In genomic region chr17:86212204-86212603, GRCm38 (mm10) we compare ENCODE assay signal across 18 mouse cellular contexts.
DNase-seq lines count a peak whose midpoint lies in the region; ATAC-seq lines count a peak whose summit lies in the region.
"Had no signal": no experiment of that assay in that cellular context is flagged by ENCODE, and none has a peak within 500 bp of the region (broad histone marks: within the 10 kb centered on the region; RNA-seq: fewer than 3 reads in every experiment).

No protein-coding gene starts in this region.

- peak; percentile 62 for DNase-seq in cerebellum, adult 11-12 months
- DNase-seq in cerebellum, adult 11 months: no peak
- DNase-seq in cerebellum, adult 9-10 months: peak; percentile 75
- peak; percentile 41 to 60 for DNase-seq in cerebellum, postnatal 14 days
- no peak for DNase-seq in liver
- DNase-seq: adrenal gland, adult 8-10 months; adrenal gland, postnatal 25 days; embryo, embryonic 11 days; gastrocnemius, postnatal 14 days; heart, adult 11 months; heart, postnatal 36 days; kidney, adult 11 months; kidney, adult 8-10 months had no signal

- no peak for ATAC-seq in cerebellum, adult (ENCODE audit: insufficient number of reproducible peaks, low FRiP score, low TSS enrichment)
- ATAC-seq: activated CD4-positive, CD25-positive, alpha-beta regulatory T cell, adult 4 months; forebrain, embryonic 15.5 days; hindbrain, embryonic 16.5 days; intestine, embryonic 15.5 days had no signal

Comparison
In these comparisons a context has a peak if more than half of its experiments do, and no peak if none do; other contexts are left out.
1. DNase-seq: peak in cerebellum, adult 11-12 months (single experiment), cerebellum, adult 9-10 months (single experiment) and cerebellum, postnatal 14 days (2 of 2); none in cerebellum, adult 11 months (single experiment) and liver (single experiment).